Mouse (Mus musculus) gastrocnemius, postnatal 25 days (tissue): Measurements from ENCODE around the gene Cyp4f18. TPM values are rescaled to one million over a fixed set of nuclear protein-coding genes. Genes with fewer than 3 reads are reported as not detected.
"Not testable (repeated sequence)": the region's sequence is repeated elsewhere in the genome, so short reads cannot be mapped to it uniquely, and the experiment has no call there.

ENCODE experiments used
- DNase-seq: peaks from one replicate; pipeline ENCODE4 v3.0.0; 2022
- long read RNA-seq, 2 experiments: library from polyadenylated mRNA; stranded (forward); transcript quantifications; one replicate each; pipeline ENCODE4 v2.0.0; 2021
- total RNA-seq, 2 experiments: library from RNA; stranded (reverse); gene quantifications; 1 replicate in 1 of 2; 2 replicates in 1 of 2; pipeline ENCODE4 v1.2.3; 2021

Gene Cyp4f18
- under 1 TPM; 0.36 to 0.40 TPM for total RNA-seq
- long read RNA-seq, experiment 1 = 0 reads
- long read RNA-seq, experiment 2, partial matches to known transcripts = 1 of 2 reads
- long read RNA-seq, experiment 2, other reads (novel, unspliced or antisense) = 0 of 2 reads

- DNase-seq = no peak
These were observed at the start of gene Cyp4f18 for GRCm38 (mm10) chr8:72009473-72009872. Cyp4f18 (minus strand) TSS chr8:72009626.

GRCm38 (mm10) chr8:72057643-72058042, 48.2 kb upstream of the Cyp4f18 start:
- not testable (repeated sequence) for DNase-seq

GRCm38 (mm10) chr8:72054633-72055032, 45.2 kb upstream of the Cyp4f18 start:
- DNase-seq = not testable (repeated sequence)

- DNase-seq = no peak
These were observed 33.1 kb upstream of the Cyp4f18 start for GRCm38 (mm10) chr8:72042493-72042892.

- DNase-seq = not testable (repeated sequence)
These were observed 31.5 kb upstream of the Cyp4f18 start, which contains the start of gene Olfr372 for GRCm38 (mm10) chr8:72040918-72041317. Olfr372 (plus strand) TSS chr8:72041218.

- DNase-seq = not testable (repeated sequence)
These were observed 23.5 kb upstream of the Cyp4f18 start for GRCm38 (mm10) chr8:72032926-72033325.

- DNase-seq = not testable (repeated sequence)
These were observed 15.5 kb upstream of the Cyp4f18 start for GRCm38 (mm10) chr8:72024886-72025285.

- DNase-seq = no peak
These were observed 10.4 kb upstream of the Cyp4f18 start for GRCm38 (mm10) chr8:72019816-72020215.

- DNase-seq = not testable (repeated sequence)
These were observed 9.6 kb upstream of the Cyp4f18 start for GRCm38 (mm10) chr8:72019022-72019421.

GRCm38 (mm10) chr8:72018141-72018540, 8.7 kb upstream of the Cyp4f18 start:
- DNase-seq = peak; percentile 35

GRCm38 (mm10) chr8:72017339-72017738, 7.9 kb upstream of the Cyp4f18 start:
- DNase-seq = not testable (repeated sequence)

GRCm38 (mm10) chr8:72013506-72014228, 4.2 kb upstream of the Cyp4f18 start:
- DNase-seq = not testable (repeated sequence)

- peak; percentile 14 for DNase-seq
These were observed 1.2 kb downstream of the Cyp4f18 start for GRCm38 (mm10) chr8:72008134-72008641.

- no peak for DNase-seq
These were observed 2.7 kb downstream of the Cyp4f18 start for GRCm38 (mm10) chr8:72006763-72007162.

- DNase-seq = no peak
These were observed 3.5 kb downstream of the Cyp4f18 start for GRCm38 (mm10) chr8:72005912-72006311.

- DNase-seq = no peak
These were observed 6.5 kb downstream of the Cyp4f18 start for GRCm38 (mm10) chr8:72002942-72003341.

- no peak for DNase-seq
These were observed 9.2 kb downstream of the Cyp4f18 start for GRCm38 (mm10) chr8:72000223-72000622.

GRCm38 (mm10) chr8:71999434-71999833, 10.0 kb downstream of the Cyp4f18 start:
- DNase-seq = no peak

GRCm38 (mm10) chr8:71988867-71989599, 20.4 kb downstream of the Cyp4f18 start:
- no peak for DNase-seq

GRCm38 (mm10) chr8:71988110-71988866, 21.1 kb downstream of the Cyp4f18 start:
- DNase-seq = no peak

GRCm38 (mm10) chr8:71984601-71985000, 24.8 kb downstream of the Cyp4f18 start:
- no peak for DNase-seq

GRCm38 (mm10) chr8:71981456-71981855, 28.0 kb downstream of the Cyp4f18 start:
- no peak for DNase-seq
